Mouse (Mus musculus) bone marrow, adult 2 months (tissue): ENCODE results near the gene Kcnk3.

ENCODE experiments used
- CTCF ChIP-seq: fragments of 200-500 bp; IDR thresholded peaks from 2 replicates; pipeline ENCODE4 v1.5.1; 2011; ENCODE audit warnings: low read length, control low read depth; ENCODE audit not compliant: control insufficient read depth, insufficient read depth
- POLR2A ChIP-seq: fragments of 200-500 bp; IDR thresholded peaks from 2 replicates; pipeline ENCODE4 v1.6.1; 2011; ENCODE audit warnings: low read depth, mild to moderate bottlenecking, control low read depth, low read length, borderline replicate concordance; ENCODE audit not compliant: control insufficient read depth

DNA sequence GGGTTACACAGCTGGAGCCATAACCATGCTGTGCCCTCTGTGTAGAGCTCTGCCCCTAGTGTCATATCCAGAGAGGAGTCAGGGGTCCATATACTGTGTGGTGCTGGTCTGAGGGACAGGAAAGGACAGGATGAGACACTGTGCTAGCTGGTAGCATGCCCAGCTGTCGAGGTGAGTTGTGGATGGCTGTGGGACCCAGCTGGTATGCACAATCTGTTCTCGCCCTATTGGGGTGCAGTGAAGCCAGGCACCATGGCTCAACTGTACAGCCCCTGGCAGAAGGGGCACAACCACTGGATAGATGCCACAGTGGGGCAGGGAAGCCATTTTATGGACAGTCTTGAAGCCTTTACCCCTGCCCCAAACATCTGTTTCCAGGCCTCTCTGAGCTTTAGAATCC, 31.2 kb downstream of the Kcnk3 start:
- no peak for TF ChIP-seq POLR2A
- no peak for TF ChIP-seq CTCF
